Mouse (Mus musculus) midbrain, embryonic 10.5 days (tissue): ENCODE data around the gene Otop2. TPM values are rescaled to one million over a fixed set of nuclear protein-coding genes. Genes with fewer than 3 reads are reported as not detected.

Experiments used
- DNase-seq: peaks from one replicate; pipeline ENCODE4 v3.0.0-alpha.2; 2017; ENCODE audit warnings: low spot score
- H3K27ac ChIP-seq: fragments of 300-500 bp; sonication (generic); replicated peaks from 2 replicates; pipeline ENCODE4 v1.5.1; 2016; ENCODE audit warnings: mild to moderate bottlenecking
- H3K27me3 ChIP-seq: fragments of 300-500 bp; sonication (generic); 2 replicates; pipeline ENCODE4 v1.6.1; 2016; ENCODE audit warnings: low read depth, mild to moderate bottlenecking; ENCODE audit not compliant: poor library complexity, severe bottlenecking
- H3K36me3 ChIP-seq: fragments of 300-500 bp; sonication (generic); 2 replicates; pipeline ENCODE4 v1.6.1; 2016; ENCODE audit warnings: mild to moderate bottlenecking, moderate library complexity
- H3K4me1 ChIP-seq: fragments of 300-500 bp; sonication (generic); 2 replicates; pipeline ENCODE4 v1.6.1; 2016
- H3K4me3 ChIP-seq: fragments of 300-500 bp; sonication (generic); 2 replicates; pipeline ENCODE4 v1.5.1; 2016; ENCODE audit warnings: mild to moderate bottlenecking, moderate library complexity
- H3K9me3 ChIP-seq: fragments of 300-500 bp; sonication (generic); replicated peaks from 2 replicates; pipeline ENCODE4 v1.6.1; 2016; ENCODE audit warnings: mild to moderate bottlenecking
- WGBS: fragments of 180-500 bp; shearing (Covaris S2); methylation state at CpG from one replicate; pipeline ENCODE4 v1.1.7; 2016; 5-methylcytosine and 5-hydroxymethylcytosine counted together
- polyA plus RNA-seq: library from polyadenylated mRNA; unstranded; fragments of >200 nt; fragmentation: Nextera tagmentation; extraction: Ambion mirVana; gene quantifications from 2 replicates; pipeline ENCODE4 v1.2.1, GENCODE M21; 2016

The Otop2 gene
- polyA plus RNA-seq, 1 experiment from 2014 or later, result not detected

DNA sequence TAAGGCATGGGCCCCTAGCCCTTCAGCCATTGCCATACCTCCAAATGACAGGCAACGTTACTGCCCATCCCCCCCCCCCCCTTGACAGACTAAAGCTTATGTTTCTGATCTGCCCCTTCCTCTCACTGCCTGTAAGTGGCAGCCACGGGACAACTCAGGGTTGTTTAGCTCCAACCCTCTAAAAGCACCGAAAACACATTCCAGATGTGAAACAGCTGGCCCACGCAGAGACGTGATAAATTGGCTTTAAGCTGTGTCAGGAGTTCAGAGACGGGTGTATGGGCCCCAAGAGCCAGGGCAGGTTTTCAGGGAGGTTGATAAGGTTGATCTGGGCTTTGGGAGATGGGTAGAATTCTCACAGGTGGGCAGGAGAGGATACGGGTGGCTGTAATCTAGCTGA is 38.6 kb downstream of the Otop2 start:
- WGBS, result 52% methylated on average over 7 of the region's 7 CpGs
- Histone ChIP-seq H3K9me3 (no peaks in the 10 kb centered on the region), H3K27me3 (peaks cover 56% of the 10 kb centered on the region), H3K27ac (no peak overlapping the region), H3K4me1 (peaks cover 17% of the 10 kb centered on the region), H3K4me3 (no peak overlapping the region), H3K36me3 (no peaks in the 10 kb centered on the region)
- DNase-seq, result no peak

DNA sequence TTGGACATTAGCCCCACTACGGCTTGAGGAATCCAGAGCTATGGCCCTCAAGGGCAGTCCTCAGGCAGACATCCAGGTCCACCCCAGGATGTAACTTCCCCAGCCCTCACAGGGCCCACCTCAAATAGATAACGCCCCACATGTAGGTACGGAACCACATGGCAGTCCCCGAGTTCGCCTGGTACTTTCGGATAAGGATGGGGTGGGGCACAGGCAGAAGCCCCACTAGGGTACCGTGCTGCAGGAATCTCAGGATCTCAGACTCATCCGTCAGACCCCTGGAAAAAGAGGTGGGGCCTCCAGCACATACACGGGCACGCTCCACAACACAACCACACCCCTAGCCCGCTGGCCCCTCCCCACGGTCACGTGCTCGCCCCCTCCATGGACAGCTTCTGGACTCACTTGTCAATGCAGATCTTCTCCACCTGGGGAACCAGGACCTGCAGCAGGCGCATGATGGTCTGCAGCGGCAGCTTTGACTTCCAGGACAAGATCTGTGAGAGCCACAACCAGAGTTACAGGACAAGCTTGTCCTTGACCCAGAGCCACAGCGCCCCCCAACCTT is 41.8 kb downstream of the Otop2 start:
- Histone ChIP-seq H3K27me3 (peaks cover 70% of the 10 kb centered on the region), H3K4me1 (peaks cover 17% of the 10 kb centered on the region), H3K27ac (no peak overlapping the region), H3K9me3 (no peaks in the 10 kb centered on the region), H3K36me3 (peaks cover 12% of the 10 kb centered on the region), H3K4me3 (no peak overlapping the region)
- 66% methylated on average over 17 of the region's 17 CpGs for WGBS
- no peak for DNase-seq

- 84% methylated on average over 4 of the region's 4 CpGs for WGBS
- Histone ChIP-seq H3K9me3 (no peaks in the 10 kb centered on the region), H3K4me3 (no peak overlapping the region), H3K36me3 (peaks cover 12% of the 10 kb centered on the region), H3K4me1 (peaks cover 12% of the 10 kb centered on the region), H3K27me3 (peaks cover 66% of the 10 kb centered on the region), H3K27ac (no peak overlapping the region)
- no peak for DNase-seq
Observed at GRCm38 (mm10) chr11:115349976-115350375, 43.0 kb downstream of the Otop2 start.

DNA sequence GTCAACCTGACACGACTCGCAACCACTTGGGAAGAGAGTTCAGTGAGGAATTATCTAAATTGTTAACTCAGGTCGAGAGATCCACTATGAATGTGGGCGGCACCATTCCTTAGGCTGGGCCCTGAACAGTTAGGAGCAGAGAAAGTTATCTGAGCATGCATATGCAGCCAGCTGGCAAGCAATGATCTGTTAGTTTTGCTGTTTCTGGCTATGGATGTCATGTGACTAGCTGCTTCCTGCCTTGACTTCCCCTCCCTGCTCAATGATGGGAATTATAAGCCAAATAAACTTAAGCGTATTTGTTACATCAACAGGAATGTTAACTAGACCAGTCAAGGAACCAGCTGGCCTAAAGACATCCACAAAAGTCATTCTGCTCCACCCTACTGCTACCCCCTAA is 46.4 kb downstream of the Otop2 start:
- peaks cover 70% of the 10 kb centered on the region for H3K27me3 ChIP-seq
- no peak for DNase-seq
- H3K27ac ChIP-seq, result no peak overlapping the region
- H3K9me3 ChIP-seq, result no peaks in the 10 kb centered on the region
- H3K36me3 ChIP-seq, result peaks cover 17% of the 10 kb centered on the region
- WGBS, result 93% methylated on average over 5 of the region's 5 CpGs
- H3K4me3 ChIP-seq, result no peak overlapping the region
- peaks cover 17% of the 10 kb centered on the region for H3K4me1 ChIP-seq

- DNase-seq, result peak; percentile 82
- Histone ChIP-seq H3K4me1 (peaks cover 19% of the 10 kb centered on the region), H3K27me3 (peaks cover 62% of the 10 kb centered on the region), H3K4me3 (no peak overlapping the region), H3K36me3 (peaks cover 17% of the 10 kb centered on the region), H3K27ac (no peak overlapping the region), H3K9me3 (no peaks in the 10 kb centered on the region)
- WGBS, result 11% methylated on average over 8 of the region's 8 CpGs
Observed at GRCm38 (mm10) chr11:115354183-115354582, 47.2 kb downstream of the Otop2 start.

GRCm38 (mm10) chr11:115358468-115358867 is 51.5 kb downstream of the Otop2 start:
- WGBS, result 21% methylated on average over 5 of the region's 5 CpGs
- Histone ChIP-seq H3K4me1 (peaks cover 26% of the 10 kb centered on the region), H3K27me3 (peaks cover 40% of the 10 kb centered on the region), H3K9me3 (no peaks in the 10 kb centered on the region), H3K4me3 (no peak overlapping the region), H3K36me3 (peaks cover 5% of the 10 kb centered on the region; the same call in 1 of the 2 replicates), H3K27ac (peak overlapping the region; percentile 63; the same call in 1 of the 2 replicates)
- peak; percentile 62 for DNase-seq

GRCm38 (mm10) chr11:115359293-115359692 is 52.3 kb downstream of the Otop2 start:
- no peak for DNase-seq
- Histone ChIP-seq H3K27me3 (peaks cover 37% of the 10 kb centered on the region), H3K4me1 (peaks cover 26% of the 10 kb centered on the region), H3K27ac (peak overlapping the region; percentile 63), H3K9me3 (no peaks in the 10 kb centered on the region), H3K36me3 (peaks cover 5% of the 10 kb centered on the region; the same call in 1 of the 2 replicates), H3K4me3 (no peak overlapping the region)
- 61% methylated on average over 3 of the region's 3 CpGs for WGBS

DNA sequence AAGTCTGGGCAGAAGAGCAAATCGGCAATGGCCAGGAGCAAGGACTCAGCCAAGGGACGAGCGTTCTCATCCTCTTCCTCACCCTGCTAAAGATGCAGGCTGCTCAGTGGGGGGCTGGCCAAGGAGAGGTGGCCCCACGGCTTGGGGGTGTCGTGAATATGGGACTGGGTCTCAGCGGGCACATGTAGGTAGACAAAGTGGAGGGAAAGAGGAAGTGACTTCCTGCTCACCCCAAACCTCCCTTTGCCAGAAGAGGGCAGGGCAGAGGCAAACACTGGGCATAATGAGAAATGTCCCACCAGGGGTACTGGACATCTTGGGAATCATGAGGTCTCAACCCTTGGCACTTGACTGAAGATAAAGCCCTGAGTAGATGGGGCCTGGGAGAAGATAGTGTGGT is 52.8 kb downstream of the Otop2 start:
- Histone ChIP-seq H3K27ac (peak overlapping the region; percentile 63), H3K9me3 (no peaks in the 10 kb centered on the region), H3K27me3 (peaks cover 33% of the 10 kb centered on the region), H3K36me3 (peaks cover 5% of the 10 kb centered on the region; the same call in 1 of the 2 replicates), H3K4me3 (no peak overlapping the region), H3K4me1 (peaks cover 26% of the 10 kb centered on the region)
- WGBS, result 73% methylated on average over 6 of the region's 6 CpGs
- DNase-seq, result no peak

GRCm38 (mm10) chr11:115364136-115364535 is 57.2 kb downstream of the Otop2 start:
- H3K27ac ChIP-seq, result no peak overlapping the region
- H3K9me3 ChIP-seq, result no peaks in the 10 kb centered on the region
- no peaks in the 10 kb centered on the region for H3K36me3 ChIP-seq
- DNase-seq, result no peak
- WGBS, result 97% methylated on average over 3 of the region's 3 CpGs
- H3K4me3 ChIP-seq, result no peak overlapping the region
- H3K27me3 ChIP-seq, result peaks cover 50% of the 10 kb centered on the region
- H3K4me1 ChIP-seq, result peaks cover 28% of the 10 kb centered on the region

GRCm38 (mm10) chr11:115366039-115366705 is 59.2 kb downstream of the Otop2 start:
- no peak for DNase-seq
- 44% methylated on average over 7 of the region's 7 CpGs for WGBS
- Histone ChIP-seq H3K4me3 (peak overlapping the region; percentile 76), H3K9me3 (no peaks in the 10 kb centered on the region), H3K27ac (0 out of 2 replicates have a peak overlapping the region, but pooled peaks have one; percentile 23), H3K27me3 (peaks cover 65% of the 10 kb centered on the region), H3K36me3 (no peaks in the 10 kb centered on the region), H3K4me1 (peaks cover 21% of the 10 kb centered on the region)

- H3K4me3 ChIP-seq, result peak overlapping the region; percentile 76
- peak overlapping the region; percentile 82 for H3K27ac ChIP-seq
- H3K9me3 ChIP-seq, result no peaks in the 10 kb centered on the region
- H3K4me1 ChIP-seq, result peaks cover 21% of the 10 kb centered on the region
- 1% methylated on average over 28 of the region's 28 CpGs for WGBS
- H3K36me3 ChIP-seq, result no peaks in the 10 kb centered on the region
- H3K27me3 ChIP-seq, result peaks cover 72% of the 10 kb centered on the region
- DNase-seq, result peak; percentile 42
Observed at GRCm38 (mm10) chr11:115366706-115367394, 59.9 kb downstream of the Otop2 start.

DNA sequence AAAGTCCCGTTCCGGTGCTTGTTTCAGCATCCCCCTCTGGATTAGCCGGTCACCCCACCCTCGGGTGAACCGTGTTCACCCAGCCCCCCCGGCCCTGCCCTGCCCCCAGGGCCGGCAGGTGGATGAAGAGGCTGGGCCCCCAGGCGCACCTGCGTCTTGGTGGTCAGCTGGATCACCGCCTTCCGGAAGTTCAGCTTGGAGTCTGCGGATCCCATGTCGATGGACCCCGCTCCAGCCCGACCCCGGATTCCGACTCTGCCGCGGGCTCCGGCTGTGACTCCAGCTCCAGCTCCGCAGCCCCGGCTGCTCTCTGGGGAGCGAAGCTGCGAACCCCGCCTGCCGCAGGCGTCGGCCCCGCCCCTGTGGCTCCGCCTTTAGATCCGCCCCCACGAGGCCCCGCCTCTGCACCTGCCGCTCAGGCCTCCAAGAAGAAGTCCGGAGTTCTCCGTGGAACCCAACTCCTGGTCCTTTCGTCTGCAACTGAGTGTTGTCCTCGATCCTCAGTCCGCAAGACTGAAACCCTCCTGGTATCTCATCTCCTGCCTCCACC is 60.5 kb downstream of the Otop2 start, which contains the start of gene Hid1:
Gene Hid1 (minus strand): TSS at position 362 of the 550 bp plus-strand sequence.
- Histone ChIP-seq H3K27ac (peak within 1 kb of the TSS; percentile 82), H3K4me1 (peaks cover 21% of the 10 kb centered on the region), H3K36me3 (no peaks in the 10 kb centered on the region), H3K4me3 (peak within 1 kb of the TSS; percentile 76), H3K27me3 (peaks cover 78% of the 10 kb centered on the region), H3K9me3 (no peaks in the 10 kb centered on the region)
- WGBS, result 0% methylated on average over 39 of the region's 39 CpGs
- DNase-seq, result peak; percentile 80
